Mouse (Mus musculus) MEL-GATA-1-ER (cell line): ENCODE results near the gene Car8.

Source experiments
- DNase-seq: peaks from one replicate; pipeline ENCODE4 v3.0.0-alpha.2; 2012; ENCODE audit warnings: low read depth; ENCODE audit errors: extremely low read depth

Gene Car8

GRCm38 (mm10) chr4:8238560-8239305, at the start of gene Car8:
TSS of gene Car8 (minus strand) at chr4:8239041.
- DNase-seq, result no peak

- peak; percentile 59 for DNase-seq
Observed at GRCm38 (mm10) chr4:8284934-8285333, 46.1 kb upstream of the Car8 start.

- no peak for DNase-seq
Observed at GRCm38 (mm10) chr4:8278159-8278558, 39.3 kb upstream of the Car8 start.

- no peak for DNase-seq
Observed at GRCm38 (mm10) chr4:8249805-8250204, 11.0 kb upstream of the Car8 start.

- no peak for DNase-seq
Observed at GRCm38 (mm10) chr4:8245495-8246063, 6.7 kb upstream of the Car8 start.

GRCm38 (mm10) chr4:8245062-8245461, 6.2 kb upstream of the Car8 start:
- DNase-seq, result no peak

GRCm38 (mm10) chr4:8239699-8240098, 858 bp upstream of the Car8 start:
- no peak for DNase-seq

- no peak for DNase-seq
Observed at GRCm38 (mm10) chr4:8239306-8239670, 447 bp upstream of the Car8 start.

- DNase-seq, result no peak
Observed at GRCm38 (mm10) chr4:8232393-8233111, 6.3 kb downstream of the Car8 start.

GRCm38 (mm10) chr4:8231291-8231871, 7.5 kb downstream of the Car8 start:
- no peak for DNase-seq

- no peak for DNase-seq
Observed at GRCm38 (mm10) chr4:8229661-8230298, 9.1 kb downstream of the Car8 start.

- DNase-seq, result no peak
Observed at GRCm38 (mm10) chr4:8218941-8219340, 19.9 kb downstream of the Car8 start.

- DNase-seq, result no peak
Observed at GRCm38 (mm10) chr4:8218004-8218403, 20.8 kb downstream of the Car8 start.

- DNase-seq, result no peak
Observed at GRCm38 (mm10) chr4:8217272-8217671, 21.6 kb downstream of the Car8 start.

GRCm38 (mm10) chr4:8216551-8216950, 22.3 kb downstream of the Car8 start:
- DNase-seq, result no peak

- DNase-seq, result no peak
Observed at GRCm38 (mm10) chr4:8213661-8214060, 25.2 kb downstream of the Car8 start.

- no peak for DNase-seq
Observed at GRCm38 (mm10) chr4:8212873-8213569, 25.8 kb downstream of the Car8 start.

- no peak for DNase-seq
Observed at GRCm38 (mm10) chr4:8210452-8210851, 28.4 kb downstream of the Car8 start.

GRCm38 (mm10) chr4:8207924-8208323, 30.9 kb downstream of the Car8 start:
- DNase-seq, result no peak

- no peak for DNase-seq
Observed at GRCm38 (mm10) chr4:8206918-8207573, 31.8 kb downstream of the Car8 start.
